Mouse (Mus musculus) frontal cortex, postnatal 25 days (tissue): ENCODE data around the gene Amdhd2.
A peak's percentile ranks its signal among the peaks of the same experiment; 100 is the strongest.

Source experiments
- DNase-seq, 2 experiments: peaks; one replicate each; pipeline ENCODE4 v3.0.0; 2022; ENCODE audit warnings: low spot score in 2 of 2

Amdhd2 gene

DNA sequence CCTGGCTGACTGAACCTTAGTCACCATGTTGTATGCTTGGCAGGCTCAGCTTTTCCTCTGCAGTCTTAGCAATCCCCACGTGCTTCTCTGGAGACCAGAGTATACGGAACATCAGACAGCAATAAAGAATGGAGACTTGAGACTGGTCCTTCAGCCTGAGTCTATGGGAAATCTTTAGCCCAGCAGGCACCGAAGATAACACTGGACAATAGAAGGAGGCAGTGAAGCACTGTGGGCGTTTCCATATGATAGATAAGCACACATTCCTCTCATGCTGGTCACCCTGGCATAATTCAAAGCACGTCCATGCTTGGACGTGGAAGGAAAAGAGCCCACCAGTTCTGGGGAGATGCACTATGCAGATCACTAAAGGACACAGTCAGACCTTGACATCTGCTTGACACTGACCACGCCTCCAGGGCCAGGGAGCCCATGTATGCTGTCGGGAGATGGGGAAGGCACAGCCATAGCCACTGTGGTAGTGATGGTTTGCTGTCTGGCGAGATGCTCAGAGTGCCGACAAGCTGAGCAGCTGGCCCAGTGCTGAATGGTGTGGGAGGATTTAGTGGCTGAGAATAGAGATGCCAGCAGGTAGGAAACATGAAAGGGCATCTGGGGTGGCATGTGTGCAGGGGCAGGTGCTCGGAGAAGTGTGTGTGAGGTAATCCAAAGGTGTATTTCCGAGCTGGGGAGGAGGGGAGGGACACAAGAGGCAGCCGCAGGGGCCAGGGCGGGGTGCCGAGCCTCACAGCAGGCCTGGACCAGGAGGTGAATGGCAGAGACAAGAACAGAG, 33.7 kb upstream of the Amdhd2 start:
- no peak for DNase-seq

DNA sequence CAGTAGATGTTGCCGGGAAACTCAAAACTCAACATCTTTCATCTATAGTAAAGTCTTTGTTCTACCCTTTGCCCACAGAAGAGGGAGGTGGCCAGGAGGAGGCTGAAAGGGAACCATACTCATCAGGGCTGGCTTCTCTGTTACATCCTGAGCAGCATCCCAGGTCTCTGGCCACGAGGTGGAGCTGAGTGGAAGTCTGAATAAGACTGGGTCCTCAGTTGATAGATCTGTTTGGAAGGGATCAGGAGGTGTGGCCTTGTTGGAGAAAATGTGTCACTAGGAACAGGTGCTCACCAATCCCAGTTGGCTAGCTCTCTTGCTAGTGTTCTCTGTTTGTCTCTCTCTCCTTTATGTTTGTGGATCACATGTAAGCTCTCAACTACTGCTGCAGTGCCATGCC, 31.8 kb upstream of the Amdhd2 start:
- DNase-seq: no peak

DNA sequence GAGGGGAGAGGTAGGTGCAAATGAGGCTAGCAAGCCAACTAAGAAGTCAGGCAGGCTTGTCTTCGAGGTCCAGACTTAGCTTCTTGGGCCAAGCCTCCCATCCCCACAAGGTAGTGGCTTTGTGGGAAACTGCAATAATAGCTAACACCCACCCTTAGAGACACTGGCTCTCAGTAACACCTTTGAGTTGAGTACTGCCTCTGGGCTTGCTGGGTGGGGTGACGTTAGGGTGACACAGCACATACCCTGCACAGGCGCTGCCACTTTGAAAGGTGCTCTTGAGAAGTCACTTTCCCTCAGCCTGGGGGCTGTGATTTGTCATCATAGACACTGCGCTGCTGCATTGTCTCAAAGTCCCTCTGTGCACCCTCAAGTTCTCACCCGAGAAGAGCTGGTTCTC, 30.2 kb upstream of the Amdhd2 start:
- no peak for DNase-seq

DNA sequence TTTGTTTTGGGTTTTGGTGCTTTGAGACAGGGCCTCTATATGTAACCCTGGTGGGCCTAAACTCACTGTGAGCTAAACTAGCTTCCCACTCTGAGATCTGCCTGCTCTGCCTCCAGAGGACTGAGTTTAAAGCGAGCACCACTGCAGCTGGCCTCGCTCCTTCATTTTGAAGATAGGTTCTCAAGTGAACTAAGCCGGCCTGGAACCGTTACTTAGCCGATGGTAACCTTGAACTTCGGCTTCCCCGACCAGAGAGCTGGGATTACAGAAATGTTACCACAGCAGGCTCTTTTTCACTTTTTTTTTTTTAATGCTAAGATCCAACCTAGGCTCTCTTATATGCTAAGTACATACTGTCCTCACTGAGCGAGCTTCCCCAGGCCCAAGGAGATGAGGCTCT, 29.7 kb upstream of the Amdhd2 start:
- no peak for DNase-seq

DNA sequence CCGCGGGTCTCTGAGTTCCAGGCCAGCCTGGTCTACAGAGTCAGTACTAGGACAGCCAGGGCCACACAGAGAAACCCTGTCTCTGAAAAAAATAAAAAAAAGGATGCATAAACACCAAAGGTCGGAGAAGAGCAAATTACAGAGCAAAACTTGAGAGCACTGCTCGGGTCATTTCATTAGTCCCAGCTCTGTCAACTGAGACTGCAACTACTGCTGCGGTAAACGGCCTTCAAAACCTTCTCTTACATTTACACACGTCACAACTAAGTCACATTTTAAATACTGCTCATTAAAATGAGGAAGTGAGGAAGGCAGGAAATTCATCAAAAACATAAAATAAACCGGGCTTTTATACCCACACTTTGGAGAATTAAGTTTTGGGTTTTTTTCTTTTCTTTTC, 29.3 kb upstream of the Amdhd2 start:
- DNase-seq: no peak

DNA sequence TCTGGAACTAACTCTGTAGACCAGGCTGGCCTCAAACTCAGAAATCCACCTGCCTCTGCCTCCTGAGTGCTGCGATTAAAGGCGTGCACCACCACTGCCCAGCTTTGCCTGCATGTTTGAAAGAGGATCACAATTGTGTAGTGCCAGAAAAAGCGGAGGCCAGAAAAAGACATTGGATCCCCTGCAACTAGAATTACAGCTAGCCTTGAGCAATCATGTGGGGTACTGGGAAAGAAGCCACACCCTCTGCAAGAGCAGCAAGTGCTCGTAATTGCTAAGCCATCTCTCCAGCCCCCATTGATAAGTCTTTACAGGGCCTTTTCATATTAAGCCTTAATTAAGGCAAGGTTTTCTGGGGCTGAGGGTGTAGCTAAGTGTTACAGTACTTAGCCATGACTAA, 27.9 kb upstream of the Amdhd2 start:
- no peak for DNase-seq

DNA sequence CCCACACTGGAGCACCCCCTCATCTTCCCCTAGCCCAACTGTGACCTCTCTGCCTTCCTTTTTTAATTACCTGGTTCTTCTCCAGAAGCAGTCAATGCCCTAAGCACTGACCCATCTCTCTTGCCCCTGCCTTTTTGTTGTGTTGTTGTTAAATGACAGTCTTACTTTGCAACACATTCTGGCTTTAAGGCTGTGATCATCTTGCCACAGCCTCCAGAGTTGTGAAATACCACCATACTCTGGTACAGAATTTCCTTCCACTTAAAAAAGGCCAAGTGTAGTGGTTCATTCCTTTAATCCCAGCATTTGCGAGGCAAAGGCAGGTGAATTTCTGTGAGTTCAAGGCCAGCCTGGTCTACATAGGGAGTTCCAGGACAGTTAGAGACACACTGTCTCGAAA, 27.4 kb upstream of the Amdhd2 start:
- DNase-seq: no peak

DNA sequence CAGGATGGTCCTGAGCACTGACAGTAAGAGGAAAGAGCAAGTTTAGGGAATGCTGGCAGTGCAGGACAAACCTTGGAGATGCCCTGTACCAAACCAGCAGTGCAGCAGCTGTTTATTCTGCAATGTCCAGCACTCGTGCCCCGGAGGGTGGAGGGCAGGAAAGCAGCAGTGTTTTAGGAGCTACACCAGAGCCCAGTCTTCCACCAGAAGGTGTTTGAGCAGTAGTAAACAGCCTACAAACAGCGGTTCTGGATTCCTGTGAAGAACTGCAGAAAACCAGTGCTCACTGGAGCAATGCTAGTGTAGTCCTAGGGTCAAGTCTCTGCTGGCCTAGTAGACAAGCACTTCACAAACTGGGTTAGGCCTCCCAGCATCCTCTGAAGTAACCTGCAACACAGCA, 10.7 kb upstream of the Amdhd2 start:
- no peak for DNase-seq

DNA sequence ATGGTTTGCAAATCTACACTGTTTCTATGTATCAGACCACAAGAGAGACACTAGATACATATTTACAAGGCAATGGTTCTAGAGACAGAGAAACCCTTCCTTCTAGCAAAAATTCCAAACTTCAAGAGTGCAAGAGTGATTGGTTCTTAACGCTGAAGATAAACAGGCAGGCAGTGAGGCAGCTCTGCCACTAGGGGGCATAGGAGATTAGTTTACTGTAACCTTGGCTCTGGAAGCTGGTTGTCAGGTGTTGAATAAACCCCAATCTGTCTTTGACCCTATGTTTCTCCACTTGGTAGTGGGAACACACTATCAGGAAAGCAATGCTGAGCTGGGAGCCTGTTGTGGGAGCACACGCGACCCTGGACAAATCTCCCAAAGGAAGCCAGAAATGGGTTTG, 9.9 kb upstream of the Amdhd2 start:
- DNase-seq: peak; percentile 44 to 49

DNA sequence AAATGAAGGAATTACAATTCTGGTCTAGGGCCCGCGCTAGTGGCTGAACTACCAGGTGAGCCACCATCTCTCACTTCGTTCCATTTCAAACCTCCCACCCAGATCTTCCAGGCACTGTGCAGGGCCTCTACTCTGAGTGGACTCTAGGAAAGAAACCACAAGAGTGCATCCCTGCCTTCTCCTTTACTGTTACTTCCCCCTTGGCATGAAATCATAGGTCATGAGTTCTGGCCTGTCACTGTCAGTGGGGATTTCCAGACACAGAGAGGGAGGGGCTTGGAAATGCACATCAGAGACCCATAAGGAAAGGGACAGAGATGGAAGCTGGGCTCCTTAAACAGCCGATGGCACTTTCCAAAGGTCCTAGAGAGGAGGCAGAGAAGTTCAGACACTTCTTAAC, 8.2 kb upstream of the Amdhd2 start:
- DNase-seq: no peak

DNA sequence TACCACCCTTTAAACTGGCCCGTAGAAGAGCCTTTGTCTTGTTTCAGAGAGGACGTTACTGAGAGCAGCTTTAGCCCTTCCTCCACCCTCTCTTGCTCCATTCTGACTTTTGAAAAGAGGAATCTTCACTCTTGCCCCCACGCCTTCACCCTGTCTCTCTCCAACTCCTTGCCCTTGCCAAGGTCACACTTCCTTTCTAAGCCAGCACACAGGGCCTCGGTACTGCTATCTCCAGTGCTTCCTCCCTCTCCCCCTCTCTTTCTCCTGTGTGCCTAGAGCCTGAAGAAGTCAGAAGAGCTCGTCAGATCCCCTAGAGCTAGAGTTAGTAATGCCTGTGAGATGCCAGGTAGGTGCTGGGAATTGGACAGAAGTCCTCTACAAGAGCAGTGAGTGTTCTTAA, 7.2 kb upstream of the Amdhd2 start:
- no peak for DNase-seq

DNA sequence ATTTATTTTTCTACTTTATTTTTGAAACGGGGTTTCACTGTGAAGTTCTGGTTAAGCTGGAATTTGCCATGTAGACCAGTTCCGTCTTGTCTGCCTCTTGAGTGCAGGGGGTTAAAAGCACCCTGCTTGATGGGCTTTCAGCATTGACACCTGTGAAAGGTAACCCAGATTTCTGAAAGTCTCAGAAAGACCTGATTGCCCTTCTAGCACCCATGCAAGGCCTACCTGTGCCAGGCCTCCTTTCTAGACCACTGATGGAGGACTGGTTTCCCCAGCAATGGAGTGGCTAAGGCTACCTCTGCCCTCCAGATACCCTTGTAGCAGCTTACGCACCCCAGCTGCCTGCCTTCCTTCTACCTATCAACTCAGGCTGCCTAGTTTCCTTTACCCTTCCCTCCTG, 6.6 kb upstream of the Amdhd2 start:
- no peak for DNase-seq

DNA sequence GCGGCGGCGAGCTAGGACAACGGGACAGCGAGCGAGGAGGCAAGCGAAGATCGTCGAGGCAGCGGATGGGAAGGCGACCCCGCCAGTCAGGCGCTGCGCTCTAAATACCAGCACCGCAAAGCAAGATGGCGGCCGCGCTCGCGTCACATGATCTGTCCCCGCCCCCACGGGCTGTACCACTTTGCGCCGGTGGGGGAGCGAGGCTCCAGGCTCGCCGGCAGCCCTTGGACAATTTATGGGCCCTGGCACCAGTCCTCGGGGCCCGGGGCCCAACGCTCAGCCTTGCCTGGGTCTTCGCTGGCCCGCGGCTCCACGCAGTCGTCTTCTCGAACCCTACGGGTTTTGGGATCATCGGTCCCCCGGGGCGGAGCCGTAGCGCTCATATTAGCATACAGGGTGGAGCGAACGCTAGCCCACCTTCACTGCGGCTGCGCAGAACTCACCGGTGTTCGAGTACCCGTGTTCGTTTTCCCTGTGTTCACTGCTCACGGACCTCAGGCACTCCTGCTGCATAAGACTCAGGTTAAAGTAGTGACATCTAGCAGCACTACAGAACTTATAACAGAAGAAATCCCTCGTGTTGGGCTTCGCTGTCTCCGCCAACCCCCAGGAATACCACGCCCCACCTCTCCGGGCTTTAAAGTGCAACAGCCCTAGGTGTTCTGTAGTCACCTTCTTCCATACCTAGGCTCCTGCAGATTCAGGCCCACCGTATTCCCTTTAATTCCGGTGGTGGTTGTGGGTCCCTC, 5.9 kb upstream of the Amdhd2 start, which contains the start of gene Atp6v0c:
TSS of gene Atp6v0c (minus strand) at position 386 of the 749 bp plus-strand sequence.
- peak; percentile 93 to 95 for DNase-seq

DNA sequence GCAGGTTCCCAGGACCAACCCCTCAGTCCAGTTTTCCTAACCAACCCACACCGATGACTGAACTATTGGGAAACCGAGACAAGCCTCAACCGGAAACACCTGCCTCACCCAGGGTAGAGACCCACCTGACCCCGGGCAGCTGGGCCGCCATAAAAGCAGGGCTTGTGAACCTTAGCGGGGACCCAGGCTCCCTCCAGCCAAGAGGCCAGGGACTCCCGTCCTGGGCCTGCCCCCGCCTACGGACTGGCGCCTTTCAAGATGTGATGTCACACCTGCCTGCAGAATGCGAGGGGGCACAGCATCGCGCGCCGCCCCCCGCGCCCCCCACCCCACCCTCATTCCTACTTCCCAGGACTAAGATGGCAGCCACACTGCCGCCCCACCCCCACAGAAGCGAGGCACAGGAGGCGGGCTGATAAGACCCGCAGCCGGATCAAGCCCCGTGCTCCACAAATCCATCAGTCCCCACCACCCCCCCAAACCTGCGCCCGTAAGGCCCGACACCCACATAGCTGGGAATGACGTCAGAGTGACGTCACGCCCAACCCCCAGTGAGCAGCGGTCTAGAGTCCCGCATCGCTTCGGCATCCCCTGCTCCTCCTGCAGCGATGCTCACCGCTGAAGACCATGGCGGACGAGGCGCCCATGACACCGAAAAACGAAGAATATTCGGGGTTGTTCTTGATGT, 5.2 kb upstream of the Amdhd2 start:
- peak in 1 of 2 experiments; percentile 69 for DNase-seq

DNA sequence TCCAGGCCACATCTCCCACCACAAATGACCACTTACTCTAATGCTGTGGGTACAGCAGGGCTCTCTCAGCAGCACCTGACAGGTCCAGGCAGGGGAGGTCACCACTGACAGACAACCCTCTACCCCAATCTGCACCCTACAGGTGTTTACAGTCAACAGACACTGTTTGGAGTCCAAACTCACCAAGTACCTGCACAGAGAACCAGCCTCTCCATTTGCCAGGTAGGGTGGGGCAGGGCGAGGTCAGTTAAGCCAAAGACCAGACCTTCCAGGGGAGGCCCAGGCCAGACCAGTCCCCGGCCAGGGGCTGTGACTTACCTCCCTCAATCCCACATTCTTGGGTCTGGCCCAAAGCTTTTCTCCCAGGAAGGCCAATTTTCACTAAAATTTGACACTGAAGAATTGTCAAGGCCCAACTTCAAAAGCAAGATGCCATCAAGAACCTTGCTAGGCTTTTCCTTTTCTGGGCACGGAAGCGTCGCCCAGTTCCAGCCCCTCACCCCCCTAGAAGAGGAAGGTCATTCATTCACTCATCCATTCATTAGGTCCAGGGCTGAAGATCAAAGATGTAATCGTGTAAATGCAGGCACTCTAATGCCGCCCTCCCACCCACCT, 4.4 kb upstream of the Amdhd2 start:
- DNase-seq: no peak

DNA sequence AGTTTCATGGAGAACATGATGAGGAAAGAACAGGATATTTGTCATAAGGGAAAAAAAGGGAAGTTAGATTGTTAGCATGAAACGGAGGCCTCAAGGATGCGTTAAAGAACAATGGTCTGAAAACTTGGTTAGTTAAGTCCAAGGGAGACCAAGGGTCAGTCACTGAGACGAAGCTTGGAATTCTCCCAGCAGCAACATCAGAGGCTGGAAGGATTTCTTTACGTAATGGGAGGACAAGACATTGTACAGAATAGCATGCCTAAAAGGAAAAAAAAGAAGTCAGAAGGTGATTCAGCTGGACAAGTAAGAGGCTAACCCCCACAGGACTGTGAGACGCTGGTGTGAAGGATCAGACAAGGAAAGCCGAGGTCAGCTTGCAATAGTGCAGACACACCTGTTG, 3.6 kb upstream of the Amdhd2 start:
- DNase-seq: no peak

DNA sequence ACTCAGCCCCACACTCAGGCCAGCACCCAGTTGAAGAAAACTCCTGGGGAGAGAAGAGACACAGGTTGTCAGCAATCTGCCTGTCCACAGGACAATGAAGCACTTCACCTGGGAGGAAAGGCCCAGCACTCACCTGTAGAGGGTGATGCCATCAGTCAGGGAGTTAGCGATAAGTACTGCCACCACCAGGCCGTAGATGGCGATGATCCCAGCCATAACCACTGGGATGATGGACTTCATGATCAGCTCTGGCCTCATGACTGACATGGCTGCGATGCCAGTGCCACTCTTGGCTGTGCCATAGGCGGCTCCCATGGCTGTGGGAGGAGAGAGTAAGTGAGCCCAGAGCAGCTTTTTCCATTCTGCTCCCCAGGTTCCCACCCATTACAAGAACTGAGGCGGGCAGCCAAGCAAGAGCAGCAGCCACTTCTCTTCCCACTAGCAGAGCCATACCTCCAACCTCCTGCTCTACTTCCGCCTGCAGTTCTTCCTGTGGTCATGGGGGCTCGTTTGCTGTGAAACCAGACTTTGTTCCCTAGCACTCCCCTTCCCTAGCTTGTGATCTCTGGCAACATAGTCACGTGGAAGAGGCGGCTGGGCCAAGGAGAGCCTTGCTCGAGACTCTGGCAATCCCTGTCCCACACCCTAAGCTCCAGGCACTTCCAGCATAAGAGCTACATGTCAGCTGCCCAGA, 1.1 kb upstream of the Amdhd2 start:
- no peak for DNase-seq

DNA sequence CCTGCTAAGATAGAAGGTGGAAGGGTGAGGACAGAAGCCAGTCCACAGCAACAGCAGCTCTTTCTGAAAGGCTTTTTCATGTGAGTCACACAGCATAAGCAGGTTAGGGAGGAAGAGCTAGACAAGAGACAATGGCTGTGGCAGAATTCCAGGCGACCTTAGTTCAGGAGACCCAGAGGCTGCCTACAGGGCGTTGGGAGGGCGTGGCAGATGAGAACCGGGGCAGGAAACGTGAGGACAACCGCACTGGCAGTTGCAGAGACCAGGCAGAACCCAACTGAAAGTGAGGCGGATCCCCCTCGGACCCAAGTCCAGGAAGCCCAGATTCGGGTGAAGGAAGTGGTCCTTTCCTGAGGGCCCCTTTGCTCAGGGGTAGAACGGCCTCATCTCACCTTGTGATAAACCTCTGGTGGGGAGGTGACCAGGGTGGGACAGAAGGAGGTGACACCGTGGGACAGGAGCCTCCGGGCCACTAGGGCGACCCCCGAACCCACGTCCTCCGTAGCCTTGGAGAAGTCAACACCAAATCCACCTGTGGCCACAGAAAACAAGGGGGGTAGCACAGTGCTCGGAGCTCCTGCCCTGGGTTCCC, 886 bp downstream of the Amdhd2 start:
- no peak for DNase-seq

DNA sequence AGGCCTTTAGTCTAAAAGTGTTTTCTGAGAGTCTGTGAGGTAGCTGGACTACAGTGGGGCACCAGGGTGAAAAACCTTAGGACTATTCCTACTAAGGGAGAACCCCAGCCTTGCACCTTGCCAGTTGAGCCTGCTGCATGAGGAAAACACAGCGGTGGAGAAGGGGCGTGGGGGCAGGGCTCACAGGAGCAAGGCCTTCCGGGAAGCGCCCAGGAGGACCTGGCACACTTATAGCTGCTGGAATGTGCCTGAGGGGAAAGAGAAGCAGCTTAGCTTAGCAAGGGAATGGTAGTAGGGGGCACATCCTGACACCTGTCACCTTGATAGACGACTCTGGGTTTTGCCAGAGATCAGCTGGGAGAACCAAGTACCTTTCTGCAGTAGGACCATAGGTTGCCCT, 2.1 kb downstream of the Amdhd2 start:
- DNase-seq: no peak

DNA sequence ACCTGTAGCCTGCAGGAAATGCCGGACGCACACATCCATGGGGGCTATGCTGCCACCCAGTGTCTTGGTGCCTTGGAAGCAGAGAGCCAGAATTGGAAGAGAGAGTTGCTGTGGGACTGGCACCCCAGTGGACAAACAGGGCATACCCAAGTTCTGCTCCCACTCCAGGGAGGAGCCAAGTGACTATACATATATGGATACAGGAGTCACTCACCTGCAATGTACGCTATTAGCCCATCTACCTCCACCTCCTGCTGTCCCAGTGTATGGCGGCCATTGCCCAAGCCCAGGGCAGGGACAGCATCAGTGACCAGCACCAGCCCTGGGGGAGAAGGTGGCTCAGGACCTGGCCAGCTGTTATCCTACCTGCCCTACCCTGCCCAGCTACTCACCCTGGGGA, 6.0 kb downstream of the Amdhd2 start:
- no peak for DNase-seq

DNA sequence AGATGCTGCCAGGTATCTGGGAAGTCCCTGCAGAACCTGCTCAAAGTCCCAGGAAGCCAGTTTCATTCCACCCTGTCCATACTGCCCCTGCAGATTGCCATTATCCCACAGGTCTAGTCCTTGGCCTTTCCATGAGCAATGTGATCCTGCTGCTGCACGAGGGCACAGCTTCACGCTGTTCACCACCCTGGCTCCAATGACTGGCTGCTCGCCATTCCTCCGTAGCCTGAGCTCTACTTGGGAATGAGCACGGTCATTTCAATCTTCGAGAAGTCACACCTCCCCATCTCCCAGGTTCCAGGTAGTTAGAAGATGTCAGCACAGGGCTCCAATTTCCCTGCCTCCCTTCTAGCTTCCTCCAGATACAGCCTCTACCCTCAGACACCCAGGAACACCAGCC, 6.4 kb downstream of the Amdhd2 start:
- no peak for DNase-seq
